8 mouse cellular contexts compared by ENCODE assay signal in the genomic region with DNA sequence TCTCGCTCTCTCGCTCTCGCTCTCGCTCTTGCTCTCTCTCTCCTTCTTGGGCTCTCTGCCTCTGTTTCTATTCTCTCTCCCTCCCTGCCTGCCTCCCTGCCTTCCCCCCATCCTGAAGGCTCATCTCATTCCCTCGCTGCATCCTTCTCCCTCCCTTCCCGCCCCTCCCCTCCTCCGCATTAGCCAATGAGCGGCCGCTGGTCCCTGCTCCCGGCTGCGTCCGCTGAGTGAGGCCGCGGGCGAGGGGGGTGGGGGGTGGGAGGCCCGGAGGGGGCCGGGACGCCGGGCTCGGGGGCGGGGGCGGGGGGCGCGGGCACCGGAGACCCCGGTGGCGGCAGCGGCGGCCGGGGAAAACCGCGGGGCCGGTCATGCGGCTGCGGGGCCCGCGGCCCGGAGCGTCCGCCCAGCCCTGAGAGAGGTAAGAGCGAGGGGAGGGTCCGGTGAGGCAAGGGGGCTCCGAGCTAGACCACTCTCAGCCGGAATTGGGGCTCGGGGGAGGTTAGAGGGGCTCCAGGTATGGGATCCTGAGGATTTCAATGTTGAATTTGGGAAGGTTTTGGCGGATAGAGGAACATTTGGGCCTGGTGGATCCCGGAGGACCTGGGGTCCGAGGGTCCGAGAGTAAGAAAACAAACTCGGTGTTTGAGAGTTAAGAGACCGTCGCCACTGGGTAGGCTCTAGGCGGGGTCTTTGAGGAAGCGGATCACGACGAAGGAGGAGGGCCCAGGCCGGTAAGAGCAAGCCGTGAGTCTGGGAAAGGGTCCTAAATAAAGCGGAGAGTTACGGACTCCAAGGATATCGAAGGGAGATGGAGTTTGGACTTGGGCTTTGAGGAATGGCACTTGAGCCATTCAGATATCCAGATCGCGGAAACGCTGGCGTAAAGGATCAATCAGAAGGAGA. TPM values are rescaled to one million over a fixed set of nuclear protein-coding genes. Genes with fewer than 3 reads are reported as not detected.
DNase-seq lines count a peak whose midpoint lies in the region; ATAC-seq and TF ChIP-seq lines count a peak whose summit lies in the region.

A gene (plus strand): TSS at position 337 of the 903 bp plus-strand sequence.

- H3K27me3 ChIP-seq in embryonic facial prominence, embryonic 12.5 days, result no peaks in the 10 kb centered on the region
- peaks cover 54% of the 10 kb centered on the region for H3K27me3 ChIP-seq in heart, embryonic 14.5 days (ENCODE audit: control insufficient read depth, insufficient read depth, low read length)
- 0 out of 2 replicates have a peak, but pooled peaks cover 5% of the 10 kb centered on the region for H3K27me3 ChIP-seq in midbrain, embryonic 11.5 days (ENCODE audit: control insufficient read depth, insufficient read depth, low read length)
- no peaks in the 10 kb centered on the region for H3K27me3 ChIP-seq in stomach, postnatal 0 days (ENCODE audit: control insufficient read depth, insufficient read depth, low read length)

- peaks cover under 1% of the 10 kb centered on the region; the same call in 1 of the 2 replicates for H3K36me3 ChIP-seq in embryonic facial prominence, embryonic 12.5 days
- H3K36me3 ChIP-seq in heart, embryonic 14.5 days (ENCODE audit: control insufficient read depth, insufficient read depth, low read length), result no peaks in the 10 kb centered on the region
- no peaks in the 10 kb centered on the region for H3K36me3 ChIP-seq in midbrain, embryonic 11.5 days (ENCODE audit: control insufficient read depth, insufficient read depth, low read length)
- no peaks in the 10 kb centered on the region for H3K36me3 ChIP-seq in stomach, postnatal 0 days (ENCODE audit: control insufficient read depth, insufficient read depth, low read length)

- peaks cover 13% of the 10 kb centered on the region; the same call in 1 of the 2 replicates for H3K4me1 ChIP-seq in embryonic facial prominence, embryonic 12.5 days
- peaks cover 0 to 3% of the 10 kb centered on the region in 2 experiments; a peak in 1 of 4 replicates for H3K4me1 ChIP-seq in heart, embryonic 14.5 days (ENCODE audit: control insufficient read depth in 2 of 2, insufficient read depth in 2 of 2, low read length in 2 of 2)
- H3K4me1 ChIP-seq in midbrain, embryonic 11.5 days (ENCODE audit: control insufficient read depth, insufficient read depth, low read length), result peaks cover 12% of the 10 kb centered on the region
- no peaks in the 10 kb centered on the region for H3K4me1 ChIP-seq in stomach, postnatal 0 days (replicated peaks; ENCODE audit: control insufficient read depth, insufficient read depth)

- peak within 1 kb of the TSS; percentile 92 for H3K27ac ChIP-seq in embryonic facial prominence, embryonic 12.5 days
- H3K27ac ChIP-seq in heart, embryonic 14.5 days (replicated peaks in 1 of 2; ENCODE audit: control insufficient read depth in 1 of 2, insufficient read depth in 1 of 2, low read depth in 2 of 2, low read length in 2 of 2), result 0 out of 4 replicates have a peak within 1 kb of the TSS, but pooled peaks of 1 of the 2 experiments have one; percentile 10
- H3K27ac ChIP-seq in midbrain, embryonic 11.5 days (ENCODE audit: low read depth, low read length), result peak within 1 kb of the TSS; percentile 83
- peak within 1 kb of the TSS; percentile 70 for H3K27ac ChIP-seq in stomach, postnatal 0 days (replicated peaks)

- WGBS in embryonic facial prominence, embryonic 12.5 days, result under 1% methylated on average over 64 of the region's 65 CpGs
- 1% methylated on average over 55 of the region's 65 CpGs for WGBS in heart, embryonic 14.5 days
- under 1% methylated on average over 63 of the region's 65 CpGs for WGBS in midbrain, embryonic 11.5 days
- WGBS in stomach, postnatal 0 days, result 2% methylated on average over 50 of the region's 65 CpGs

- peak within 1 kb of the TSS; percentile 73 for H3K9ac ChIP-seq in embryonic facial prominence, embryonic 12.5 days
- peak within 1 kb of the TSS; percentile 65 for H3K9ac ChIP-seq in heart, embryonic 14.5 days (ENCODE audit: low read length)
- H3K9ac ChIP-seq in midbrain, embryonic 11.5 days (ENCODE audit: low read length), result peak within 1 kb of the TSS; percentile 77
- H3K9ac ChIP-seq in stomach, postnatal 0 days (ENCODE audit: low read length), result peak within 1 kb of the TSS; percentile 67

- DNase-seq in 3T3-L1 (ENCODE audit: low read depth, low spot score) (peak; percentile 66), adipocyte (ENCODE audit: low spot score) (peak; percentile 7)
- peak; percentile 40 to 44 for DNase-seq in layer of hippocampus, postnatal 25 days (ENCODE audit: extremely low spot score in 1 of 2, low spot score in 1 of 2)
- DNase-seq in midbrain, embryonic 11.5 days (ENCODE audit: low spot score, missing footprints), result peak; percentile 98
- peak; percentile 47 for DNase-seq in stomach, postnatal 0 days (ENCODE audit: low spot score)
- no peak for DNase-seq in urinary bladder, adult 18-20 months (ENCODE audit: low spot score in 2 of 2)

- ATAC-seq in embryonic facial prominence, embryonic 12.5 days (ENCODE audit: insufficient number of reproducible peaks, insufficient read depth, low FRiP score, low TSS enrichment), result peak; percentile 61
- ATAC-seq in heart, embryonic 14.5 days (ENCODE audit: insufficient number of reproducible peaks, insufficient read depth, low FRiP score, low read depth), result no peak
- ATAC-seq in midbrain, embryonic 11.5 days (ENCODE audit: low FRiP score), result peak; percentile 76
- ATAC-seq in stomach, postnatal 0 days (ENCODE audit: low FRiP score, low TSS enrichment), result peak; percentile 52; the same call in 1 of the 2 replicates

- H3K9me3 ChIP-seq in embryonic facial prominence, embryonic 12.5 days, result no peaks in the 10 kb centered on the region
- H3K9me3 ChIP-seq in heart, embryonic 14.5 days (ENCODE audit: control insufficient read depth, low read length), result no peaks in the 10 kb centered on the region
- no peaks in the 10 kb centered on the region for H3K9me3 ChIP-seq in midbrain, embryonic 11.5 days (ENCODE audit: control insufficient read depth, low read length)
- H3K9me3 ChIP-seq in stomach, postnatal 0 days (ENCODE audit: control insufficient read depth, low read length), result no peaks in the 10 kb centered on the region

- TF ChIP-seq EP300 in stomach, postnatal 0 days (optimal IDR thresholded peaks at IDR 0.05), result no peak

- no peak for TF ChIP-seq CTCF in stomach, postnatal 0 days (IDR thresholded peaks at IDR 0.05; ENCODE audit: low read depth)

- peak within 1 kb of the TSS; percentile 70 for H3K4me2 ChIP-seq in embryonic facial prominence, embryonic 12.5 days (replicated peaks)
- H3K4me2 ChIP-seq in heart, embryonic 14.5 days (ENCODE audit: low read length), result peak within 1 kb of the TSS; percentile 66
- peak within 1 kb of the TSS; percentile 77 for H3K4me2 ChIP-seq in midbrain, embryonic 11.5 days
- peak within 1 kb of the TSS; percentile 56 for H3K4me2 ChIP-seq in stomach, postnatal 0 days (replicated peaks; ENCODE audit: low read depth)

- H3K4me3 ChIP-seq in embryonic facial prominence, embryonic 12.5 days, result peak within 1 kb of the TSS; percentile 63
- H3K4me3 ChIP-seq in heart, embryonic 14.5 days (ENCODE audit: control insufficient read depth in 1 of 2, insufficient read depth in 1 of 2, low read depth in 1 of 2, low read length in 2 of 2), result peak within 1 kb of the TSS; percentile 38 to 39
- peak within 1 kb of the TSS; percentile 64 for H3K4me3 ChIP-seq in midbrain, embryonic 11.5 days (ENCODE audit: low read depth, low read length)
- H3K4me3 ChIP-seq in stomach, postnatal 0 days (ENCODE audit: low read depth, low read length), result peak within 1 kb of the TSS; percentile 51

RNA-seq across cellular contexts. Expression of the gene that starts here (rescaled TPM):
- 3.7 TPM in 2 replicates for polyA plus RNA-seq in embryonic facial prominence, embryonic 12.5 days (2016; fragmentation: Nextera tagmentation; extraction: Ambion mirVana)
- 0.39 and 0.88 TPM in 2 replicates for polyA plus RNA-seq in heart, embryonic 14.5 days (2014; fragmentation: Nextera tagmentation; extraction: Ambion mirVana)
- 100 to 1,000 TPM; 140 TPM for total RNA-seq in layer of hippocampus, postnatal 25 days (2021)
- 4.2 and 4.4 TPM in 2 replicates for polyA plus RNA-seq in midbrain, embryonic 11.5 days (2014; fragmentation: Nextera tagmentation; extraction: Ambion mirVana)
- 0.69 and 0.79 TPM in 2 replicates for polyA plus RNA-seq in stomach, postnatal 0 days (2015; fragmentation: Nextera tagmentation; extraction: Ambion mirVana)

Comparison
In these comparisons a context has a peak if more than half of its experiments do, and no peak if none do; other contexts are left out.
1. Peak in DNase-seq, ATAC-seq, H3K4me3 ChIP-seq, H3K27ac ChIP-seq, H3K9ac ChIP-seq and H3K4me2 ChIP-seq in stomach, postnatal 0 days; RNA of the gene not detected or under 1 TPM.
2. DNase-seq: peak in 3T3-L1 (single experiment), adipocyte (single experiment), layer of hippocampus, postnatal 25 days (2 of 2) and midbrain, embryonic 11.5 days (single experiment); none in urinary bladder, adult 18-20 months (0 of 2).
3. Peak in every context shown above with its lines, with median percentiles within 50 percentile points of each other: H3K4me2 ChIP-seq, H3K4me3 ChIP-seq and H3K9ac ChIP-seq.